Mouse (Mus musculus) C2C12 (cell line): ENCODE data around the gene Tulp4.

Experiments
- CTCF ChIP-seq: IDR thresholded peaks from one replicate; pipeline ENCODE4 v1.5.1; 2011; ENCODE audit not compliant: control insufficient read depth, insufficient read depth, insufficient read length
- MAX ChIP-seq: IDR thresholded peaks from one replicate; pipeline ENCODE4 v1.6.1; 2011; ENCODE audit warnings: mild to moderate bottlenecking, control low read depth

- no peak for TF ChIP-seq CTCF
- TF ChIP-seq MAX = no peak
Measured at GRCm38 (mm10) chr17:6187183-6187582, 80.9 kb downstream of the Tulp4 start.
